Mouse (Mus musculus) G1E (cell line): ENCODE measurements around the gene Tarbp1.

Experiments
- CTCF ChIP-seq: IDR thresholded peaks from 2 replicates; pipeline ENCODE4 v1.5.1; 2012; ENCODE audit warnings: low read depth, low read length, inconsistent platforms, mixed read lengths
- GATA1 ChIP-seq: IDR thresholded peaks from 2 replicates; pipeline ENCODE4 v1.6.1; 2012; ENCODE audit warnings: borderline replicate concordance, low read length, inconsistent platforms, mixed read lengths
- GATA2 ChIP-seq: IDR thresholded peaks from 2 replicates; pipeline ENCODE4 v1.6.1; 2012; ENCODE audit warnings: low read depth, low read length, inconsistent platforms, borderline replicate concordance
- POLR2AphosphoS5 ChIP-seq: IDR thresholded peaks from 2 replicates; pipeline ENCODE4 v1.6.1; 2012; ENCODE audit warnings: low read depth, low read length, inconsistent platforms; ENCODE audit not compliant: insufficient replicate concordance

- no peak for TF ChIP-seq CTCF
- TF ChIP-seq GATA2, result no peak
- no peak for TF ChIP-seq GATA1
- TF ChIP-seq POLR2AphosphoS5, result no peak
Observed at GRCm38 (mm10) chr8:126502722-126503121, 27.9 kb upstream of the Tarbp1 start.
